Mouse (Mus musculus) cerebellum, adult 2 months (tissue): ENCODE results near the gene Cpne6. TPM values are rescaled to one million over a fixed set of nuclear protein-coding genes. Genes with fewer than 3 reads are reported as not detected.
A peak's percentile ranks its signal among the peaks of the same experiment; 100 is the strongest.

Source experiments
- DNase-seq, 2 experiments: peaks; one replicate each; pipeline ENCODE4 v3.0.0; 2021
- H3K27ac ChIP-seq: fragments of 200-500 bp; 2 replicates; pipeline ENCODE4 v1.5.1; 2012; ENCODE audit warnings: low read length, control low read depth, inconsistent platforms; ENCODE audit not compliant: insufficient read depth
- H3K27me3 ChIP-seq: fragments of 200-500 bp; 2 replicates; pipeline ENCODE4 v1.6.1; 2012; ENCODE audit warnings: inconsistent platforms, mild to moderate bottlenecking, low read length, moderate library complexity; ENCODE audit not compliant: control insufficient read depth, insufficient read depth
- H3K4me1 ChIP-seq: fragments of 200-500 bp; 2 replicates; pipeline ENCODE4 v1.6.1; 2011; ENCODE audit warnings: low read length; ENCODE audit not compliant: control insufficient read depth, insufficient read depth
- H3K4me3 ChIP-seq: fragments of 200-500 bp; replicated peaks from 2 replicates; pipeline ENCODE3; 2011; ENCODE audit warnings: mild to moderate bottlenecking, low read depth, low read length, control low read depth; ENCODE audit not compliant: insufficient read depth
- CTCF ChIP-seq: fragments of 200-500 bp; IDR thresholded peaks from 2 replicates; pipeline ENCODE4 v1.5.1; 2011; ENCODE audit warnings: low read depth, mild to moderate bottlenecking, control low read depth, low read length, moderate library complexity, borderline replicate concordance; ENCODE audit not compliant: insufficient read depth
- POLR2A ChIP-seq: fragments of 200-500 bp; IDR thresholded peaks from 2 replicates; pipeline ENCODE4 v1.6.1; 2011; ENCODE audit warnings: low read length, control low read depth, borderline replicate concordance; ENCODE audit not compliant: insufficient read depth
- WGBS: fragments of 180-500 bp; shearing (Covaris S2); methylation state at CpG from one replicate; pipeline ENCODE4 v1.1.7; 2018; 5-methylcytosine and 5-hydroxymethylcytosine counted together
- polyA plus RNA-seq: library from polyadenylated mRNA; depleted of rRNA; stranded (reverse); fragments of >200 nt; gene quantifications from 2 replicates; pipeline ENCODE4 v1.2.3, GENCODE M21; 2012

Cpne6 gene
- polyA plus RNA-seq, 1 experiment = 56.8 TPM

DNA sequence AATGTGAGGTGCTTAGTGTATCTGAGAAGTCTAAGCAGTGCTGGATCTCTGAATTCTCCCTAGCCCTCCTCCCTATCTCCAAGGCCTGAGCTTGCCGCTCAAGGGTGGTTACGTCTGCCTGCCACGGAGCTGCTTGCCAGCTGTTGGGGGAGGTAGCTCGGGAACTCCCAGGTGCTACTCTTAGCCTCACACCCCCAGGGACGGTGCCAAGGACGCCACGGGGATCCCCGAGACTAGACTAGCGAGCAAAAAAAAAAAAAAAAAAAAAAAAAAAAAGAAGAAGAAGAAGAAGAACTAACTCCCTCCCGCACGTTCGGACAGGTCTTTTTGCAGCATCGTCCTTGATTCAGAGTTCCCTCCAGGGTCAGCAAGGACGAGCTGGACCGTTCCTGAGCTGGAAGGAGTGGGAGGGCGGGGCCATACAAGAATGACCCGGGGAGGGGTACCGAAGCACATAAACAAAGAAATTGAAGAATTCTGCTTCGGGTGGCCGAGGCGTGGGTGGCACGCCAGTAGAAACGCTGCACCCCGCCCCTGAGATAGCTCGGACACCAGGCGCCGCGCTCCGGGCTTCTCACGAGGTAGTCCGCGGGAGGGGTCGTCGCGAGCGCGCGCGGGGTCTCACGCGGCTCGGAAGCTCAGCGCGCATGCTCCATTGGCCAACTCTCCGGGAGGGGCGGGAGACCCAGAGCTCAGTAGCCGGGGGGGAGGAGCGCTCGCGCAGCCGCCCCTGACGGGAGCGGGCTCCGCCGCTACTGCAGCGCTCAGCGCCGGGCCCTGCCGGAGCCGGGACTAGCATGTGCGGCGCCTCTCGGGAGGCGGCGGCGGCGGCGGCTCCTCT is 19.7 kb upstream of the Cpne6 start, which contains the start of gene Carmil3:
Gene Carmil3, plus strand, starts transcription at position 291 of the 841 bp plus-strand sequence.
- peaks cover 11% of the 10 kb centered on the region for H3K4me1 ChIP-seq
- H3K27me3 ChIP-seq = no peaks in the 10 kb centered on the region
- H3K27ac ChIP-seq = peak within 1 kb of the TSS; percentile 71
- H3K4me3 ChIP-seq = peak within 1 kb of the TSS; percentile 96
- DNase-seq = peak; percentile 88 to 90
- TF ChIP-seq POLR2A (0 out of 2 replicates have a peak, but pooled peaks have one; percentile 48), CTCF (no peak)
- WGBS = under 1% methylated on average over 67 of the region's 68 CpGs

DNA sequence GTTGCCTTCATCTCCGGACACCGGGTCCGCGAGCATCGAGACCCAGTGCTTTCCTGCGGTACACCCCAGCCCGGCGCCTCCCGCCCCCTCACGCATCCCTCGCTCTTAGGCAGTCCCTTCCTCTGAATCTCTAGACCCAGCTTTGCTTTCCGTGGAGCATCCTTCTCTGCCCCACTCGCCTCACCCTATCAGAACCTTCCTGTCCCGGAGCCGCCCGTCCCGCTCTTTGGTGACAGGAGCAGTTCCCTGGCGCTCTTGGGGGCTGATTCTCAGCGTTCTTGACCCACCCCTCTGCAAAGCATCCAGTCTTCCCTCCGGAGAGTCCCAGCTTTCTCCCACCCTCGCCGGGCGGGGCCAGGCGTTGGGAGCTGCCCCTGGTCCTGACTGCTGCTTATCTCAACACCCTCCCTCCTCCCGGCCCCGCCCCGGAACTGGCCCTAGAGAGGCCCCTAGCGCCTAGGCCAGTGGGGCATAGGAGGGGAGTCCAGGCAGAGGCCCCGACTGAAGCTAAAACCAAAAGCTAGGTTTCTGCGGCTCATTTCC is 18.9 kb upstream of the Cpne6 start:
- peak; percentile 79 to 80 for DNase-seq
- Histone ChIP-seq H3K4me1 (peaks cover 16% of the 10 kb centered on the region), H3K4me3 (peak overlapping the region; percentile 96), H3K27me3 (no peaks in the 10 kb centered on the region), H3K27ac (peak overlapping the region; percentile 71)
- WGBS = 0% methylated on average over 29 of the region's 30 CpGs
- TF ChIP-seq CTCF (no peak), POLR2A (peak; percentile 41; the same call in 1 of the 2 replicates)

DNA sequence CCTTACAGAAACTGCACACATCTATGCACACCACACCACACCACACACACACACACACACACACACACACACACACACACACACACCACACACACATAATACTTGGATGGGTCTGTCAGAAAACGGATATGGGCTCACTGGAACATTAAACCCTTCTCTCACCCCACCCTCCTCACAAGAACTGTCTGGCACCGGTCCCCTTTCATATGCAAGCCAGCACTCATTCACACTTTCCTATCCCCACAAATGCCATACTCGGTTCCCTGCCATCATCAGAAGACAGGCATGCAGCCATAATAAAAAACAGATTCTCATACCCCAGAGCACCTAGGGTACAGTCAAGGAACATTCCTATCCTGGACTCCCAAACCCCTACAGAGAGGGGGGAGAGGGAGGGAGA is 18.1 kb upstream of the Cpne6 start:
- Histone ChIP-seq H3K27ac (no peak overlapping the region), H3K4me1 (peaks cover 16% of the 10 kb centered on the region), H3K4me3 (peak overlapping the region; percentile 96), H3K27me3 (no peaks in the 10 kb centered on the region)
- DNase-seq = no peak
- TF ChIP-seq POLR2A = no peak
- no peak for TF ChIP-seq CTCF
- WGBS = 20% methylated on average over 3 of the region's 3 CpGs

DNA sequence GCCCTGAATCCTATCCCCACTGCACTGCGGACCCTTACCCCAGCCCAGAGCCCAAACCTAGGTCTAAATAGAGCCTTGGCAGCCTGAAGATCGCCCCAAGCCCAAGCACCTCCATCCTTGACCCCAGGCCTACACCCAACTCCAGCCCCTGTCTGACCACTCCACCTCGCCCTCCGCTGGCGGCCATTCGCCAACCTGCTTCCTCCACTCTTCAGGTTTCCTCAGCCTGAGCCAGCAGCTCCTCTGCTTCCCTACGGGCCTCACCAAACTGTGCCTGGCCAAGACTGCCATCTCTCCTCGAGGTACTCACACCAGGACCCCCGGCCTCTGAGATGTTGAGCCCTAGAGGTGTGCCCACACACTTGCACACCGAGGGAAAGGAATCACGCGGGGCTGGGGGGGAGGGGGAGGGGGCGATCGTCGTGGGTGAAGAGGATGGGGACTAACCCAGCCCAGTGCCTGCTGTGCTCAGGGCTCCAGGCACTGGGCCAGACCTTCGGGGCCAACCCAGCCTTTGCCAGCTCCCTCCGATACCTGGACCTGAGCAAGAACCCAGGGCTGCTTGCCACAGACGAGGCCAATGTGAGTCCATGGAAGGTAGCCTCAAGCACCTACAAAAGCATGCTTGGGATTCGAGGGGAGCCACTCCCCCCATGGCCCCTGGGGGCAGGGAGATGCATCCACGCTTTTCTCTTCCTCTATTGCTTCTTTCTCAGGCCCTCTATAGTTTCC is 14.6 kb upstream of the Cpne6 start:
- WGBS = 25% methylated on average over 19 of the region's 20 CpGs
- peak; percentile 66 to 72 for DNase-seq
- no peaks in the 10 kb centered on the region for H3K27me3 ChIP-seq
- peaks cover 13% of the 10 kb centered on the region for H3K4me1 ChIP-seq
- no peak overlapping the region for H3K27ac ChIP-seq
- no peak overlapping the region for H3K4me3 ChIP-seq
- TF ChIP-seq CTCF = no peak
- TF ChIP-seq POLR2A = no peak

DNA sequence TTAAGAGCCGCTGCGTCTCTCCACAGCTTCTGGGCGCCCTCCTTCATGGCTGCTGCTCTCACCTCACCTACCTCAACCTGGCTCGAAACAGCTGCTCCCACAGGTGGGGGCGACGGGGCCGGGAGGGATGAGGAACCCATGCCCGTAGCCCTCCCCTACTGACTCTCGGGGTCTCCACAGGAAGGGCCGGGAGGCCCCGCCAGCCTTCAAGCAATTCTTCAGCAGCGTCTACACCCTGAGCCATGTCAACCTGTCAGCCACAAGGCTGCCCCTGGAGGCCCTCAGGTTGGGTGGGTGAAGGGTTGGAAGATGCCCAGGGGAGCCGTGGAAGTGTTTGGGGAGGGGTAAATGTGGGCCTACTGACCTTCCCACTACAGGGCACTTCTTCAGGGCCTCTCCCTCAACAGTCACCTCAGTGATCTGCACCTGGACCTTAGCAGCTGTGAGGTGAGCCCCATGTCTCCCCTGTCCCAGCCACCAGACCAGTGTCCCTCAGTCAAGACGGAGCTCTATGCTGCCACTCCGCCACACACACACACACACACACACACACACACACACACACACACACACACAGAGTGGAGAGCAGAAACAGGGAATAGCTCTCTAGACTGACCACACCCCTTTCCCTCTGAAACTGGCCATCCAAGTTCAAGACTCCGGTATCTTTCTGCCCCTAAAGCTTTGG is 13.3 kb upstream of the Cpne6 start:
- H3K27me3 ChIP-seq = no peaks in the 10 kb centered on the region
- DNase-seq = no peak
- WGBS = 82% methylated on average over 15 of the region's 16 CpGs
- no peak overlapping the region for H3K4me3 ChIP-seq
- TF ChIP-seq CTCF (no peak), POLR2A (no peak)
- no peak overlapping the region for H3K27ac ChIP-seq
- H3K4me1 ChIP-seq = peaks cover 11% of the 10 kb centered on the region

DNA sequence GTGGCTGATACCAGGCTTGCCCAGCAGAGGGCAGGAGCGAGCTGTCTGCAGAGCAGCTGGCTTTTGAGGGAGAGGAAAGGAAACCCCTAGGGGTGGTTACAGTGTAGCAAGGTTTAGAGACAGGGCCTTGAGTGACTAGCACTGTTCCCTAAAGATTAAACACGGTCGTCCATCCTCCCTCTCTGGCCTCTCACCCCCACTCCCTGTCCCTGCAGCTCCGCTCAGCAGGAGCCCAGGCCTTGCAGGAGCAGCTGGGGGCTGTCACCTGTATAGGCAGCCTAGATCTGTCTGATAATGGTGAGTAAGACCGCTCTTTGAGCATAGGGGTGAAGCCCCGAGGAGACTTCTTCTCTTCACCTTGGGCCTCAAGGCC is 12.8 kb upstream of the Cpne6 start:
- no peak overlapping the region for H3K27ac ChIP-seq
- peaks cover 8% of the 10 kb centered on the region for H3K4me1 ChIP-seq
- no peaks in the 10 kb centered on the region for H3K27me3 ChIP-seq
- no peak overlapping the region for H3K4me3 ChIP-seq
- DNase-seq = peak; percentile 79 to 92
- WGBS = 33% methylated on average over 6 of the region's 6 CpGs
- TF ChIP-seq CTCF (peak; percentile 98), POLR2A (no peak)

DNA sequence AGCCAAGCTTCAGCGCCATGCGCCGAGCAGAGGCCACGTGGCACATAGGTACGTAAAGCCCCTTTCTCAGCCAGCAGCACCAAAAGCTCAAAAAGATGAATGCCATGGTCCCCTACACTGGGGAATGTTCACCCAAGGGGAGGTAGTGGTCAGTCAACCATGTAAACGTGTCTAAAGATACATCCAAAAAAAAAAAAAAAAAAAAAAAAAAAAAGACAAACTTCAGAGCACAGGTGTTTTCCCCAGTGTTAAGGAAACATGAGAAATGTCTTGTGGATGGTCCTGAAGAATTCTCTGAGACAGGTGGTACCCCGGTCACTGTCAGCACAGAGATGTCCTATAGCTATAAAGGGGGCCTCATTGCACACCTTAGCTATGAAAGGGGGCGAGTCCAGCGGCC is 4.6 kb upstream of the Cpne6 start:
- H3K4me1 ChIP-seq = no peaks in the 10 kb centered on the region
- H3K4me3 ChIP-seq = no peak overlapping the region
- no peak overlapping the region for H3K27ac ChIP-seq
- no peak for TF ChIP-seq POLR2A
- TF ChIP-seq CTCF = no peak
- H3K27me3 ChIP-seq = no peaks in the 10 kb centered on the region
- DNase-seq = no peak
- WGBS = 79% methylated on average over 9 of the region's 9 CpGs
